Mouse (Mus musculus): ENCODE results near the gene March6.

Gene March6

GRCm38 (mm10) chr15:31530659-31531445 lies at the start of gene March6:
TSS of gene March6 (minus strand) at chr15:31531053.
- DNase-seq (ENCODE audit: low spot score): peak; percentile 90

GRCm38 (mm10) chr15:31576076-31576475 lies 45.2 kb upstream of the March6 start:
- DNase-seq (ENCODE audit: low spot score): no peak

- no peak for DNase-seq (ENCODE audit: low spot score)
Observed at GRCm38 (mm10) chr15:31573692-31574091, 42.8 kb upstream of the March6 start.

GRCm38 (mm10) chr15:31573287-31573686 lies 42.4 kb upstream of the March6 start:
- DNase-seq (ENCODE audit: low spot score): no peak

- no peak for DNase-seq (ENCODE audit: low spot score)
Observed at GRCm38 (mm10) chr15:31571906-31572722, 41.3 kb upstream of the March6 start.

DNA sequence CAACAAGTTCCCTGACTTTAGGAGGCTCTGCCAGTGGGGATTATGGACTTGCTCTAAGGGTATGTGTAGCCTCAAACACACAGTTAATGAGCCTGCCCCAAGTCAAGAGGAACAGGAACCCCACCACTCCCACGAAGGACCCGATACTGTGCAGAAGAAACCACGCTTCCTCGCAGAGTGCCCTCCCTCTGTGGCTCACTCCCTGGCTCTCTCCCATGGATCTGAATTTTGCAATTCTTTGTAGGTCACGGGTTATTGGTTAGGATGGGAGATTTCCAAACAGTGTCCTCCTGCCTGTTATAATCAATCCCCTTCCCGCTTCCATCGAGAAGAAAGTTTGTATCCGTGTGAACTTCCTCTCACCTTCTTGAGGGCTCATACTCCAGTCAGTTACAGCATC lies 40.1 kb upstream of the March6 start:
- no peak for DNase-seq (ENCODE audit: low spot score)

DNA sequence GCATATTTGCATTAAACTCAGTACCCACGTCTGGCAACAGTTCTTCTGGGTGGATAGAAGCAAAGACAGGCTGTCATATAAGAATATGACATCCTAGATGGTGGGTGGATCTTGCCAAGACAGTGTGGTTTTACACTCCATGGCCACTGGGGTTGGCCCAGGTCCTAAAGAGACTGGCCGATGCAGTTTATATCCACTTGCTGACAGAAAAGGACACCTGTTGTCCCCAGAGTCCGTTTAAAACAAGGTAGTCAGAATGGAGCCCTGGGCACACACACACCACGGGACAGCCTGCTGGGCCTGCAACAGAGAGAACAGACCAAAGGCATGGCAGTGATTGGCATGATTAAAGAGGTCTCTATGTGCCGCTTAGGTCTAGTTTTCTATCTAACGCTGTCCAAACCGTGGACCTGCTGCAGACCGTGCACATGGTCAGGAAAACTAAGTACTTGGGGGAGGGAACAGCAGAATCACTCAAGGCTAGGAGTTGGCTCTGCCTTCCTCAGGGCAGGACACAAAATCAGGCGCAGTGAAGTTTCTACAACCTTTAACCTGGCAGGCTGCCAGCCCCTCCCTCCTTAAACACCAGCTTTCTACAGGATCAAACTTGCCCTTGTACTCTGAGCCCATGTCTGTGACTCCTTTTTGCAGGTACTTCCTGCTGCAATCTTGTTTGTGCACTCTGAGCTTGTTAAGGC lies 38.6 kb upstream of the March6 start:
- DNase-seq (ENCODE audit: low spot score): peak; percentile 60

GRCm38 (mm10) chr15:31568581-31568996 lies 37.7 kb upstream of the March6 start:
- peak; percentile 54 for DNase-seq (ENCODE audit: low spot score)

GRCm38 (mm10) chr15:31567431-31567830 lies 36.6 kb upstream of the March6 start:
- DNase-seq (ENCODE audit: low spot score): no peak

- no peak for DNase-seq (ENCODE audit: low spot score)
Observed at GRCm38 (mm10) chr15:31565786-31566185, 34.9 kb upstream of the March6 start.

GRCm38 (mm10) chr15:31565184-31565583 lies 34.3 kb upstream of the March6 start, which contains the start of gene Cmbl:
TSS of gene Cmbl (plus strand) at chr15:31565389.
- no peak for DNase-seq (ENCODE audit: low spot score)

DNA sequence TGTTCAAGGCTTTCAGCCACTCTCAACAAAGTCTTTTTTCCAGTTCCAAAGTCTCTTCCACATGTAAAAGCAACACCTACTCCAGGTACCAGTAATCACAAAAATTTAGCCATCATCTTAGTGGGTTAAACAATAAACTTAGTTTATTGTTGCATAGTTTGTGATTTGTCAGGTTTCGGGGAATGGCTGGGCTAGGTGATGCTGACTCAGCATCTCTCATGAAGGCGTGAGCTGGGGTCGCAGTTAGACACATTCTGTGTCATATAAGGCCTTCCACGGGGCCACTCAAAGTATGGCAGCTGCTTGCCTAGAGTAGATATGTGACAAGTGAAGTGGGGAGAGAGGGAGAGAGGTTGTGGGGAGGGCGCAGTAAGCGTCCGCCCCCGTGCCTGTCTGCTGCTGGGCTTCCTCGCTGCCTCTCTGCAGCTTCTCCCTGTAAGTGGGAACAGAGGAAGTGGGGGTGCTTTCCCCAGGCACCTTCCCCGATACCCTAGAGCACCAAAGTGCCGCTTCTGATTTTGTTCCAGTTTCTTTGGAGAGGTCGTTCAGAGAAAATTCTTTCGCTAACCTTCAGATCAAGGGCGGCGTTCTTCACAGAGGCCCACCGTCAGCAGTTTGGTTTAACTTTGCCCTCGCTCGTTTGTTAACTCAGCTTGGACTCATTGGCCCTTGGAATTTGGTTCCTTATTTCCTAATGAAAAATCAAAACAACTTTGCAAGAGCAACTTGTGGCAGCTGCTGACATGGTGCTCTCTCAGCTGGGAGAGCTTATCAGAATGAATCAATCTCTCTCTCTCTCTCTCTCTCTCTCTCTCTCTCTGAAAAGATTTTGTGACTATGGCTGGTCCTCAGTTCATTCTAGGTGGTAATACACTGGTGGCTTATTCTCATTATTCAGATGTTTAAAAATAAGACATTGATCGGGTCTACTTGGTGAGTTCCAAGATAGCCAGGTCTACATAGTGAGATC lies 33.0 kb upstream of the March6 start:
- DNase-seq (ENCODE audit: low spot score): peak; percentile 29

- no peak for DNase-seq (ENCODE audit: low spot score)
Observed at GRCm38 (mm10) chr15:31562847-31563246, 32.0 kb upstream of the March6 start.

GRCm38 (mm10) chr15:31561976-31562375 lies 31.1 kb upstream of the March6 start:
- no peak for DNase-seq (ENCODE audit: low spot score)

GRCm38 (mm10) chr15:31561390-31561789 lies 30.5 kb upstream of the March6 start:
- DNase-seq (ENCODE audit: low spot score): no peak

DNA sequence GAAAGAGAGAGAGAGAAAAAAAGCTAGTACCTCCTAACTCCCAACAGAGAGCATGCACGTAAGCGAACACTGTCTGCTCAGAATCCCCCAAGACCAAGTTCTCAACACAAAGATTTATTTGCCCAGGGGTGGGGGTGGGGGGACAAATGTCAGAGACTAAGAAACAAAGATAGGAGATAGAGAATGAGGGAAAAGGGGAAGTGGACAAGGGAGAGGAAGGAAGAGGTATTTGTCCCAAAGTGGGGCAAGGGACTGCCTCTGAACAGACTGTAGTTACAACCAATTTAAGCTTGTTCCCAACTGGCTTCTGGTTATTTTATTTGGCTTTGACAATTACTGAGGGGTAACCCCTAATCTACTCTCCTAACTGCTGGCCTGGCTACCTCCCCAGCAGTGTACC lies 24.0 kb upstream of the March6 start:
- DNase-seq (ENCODE audit: low spot score): no peak

DNA sequence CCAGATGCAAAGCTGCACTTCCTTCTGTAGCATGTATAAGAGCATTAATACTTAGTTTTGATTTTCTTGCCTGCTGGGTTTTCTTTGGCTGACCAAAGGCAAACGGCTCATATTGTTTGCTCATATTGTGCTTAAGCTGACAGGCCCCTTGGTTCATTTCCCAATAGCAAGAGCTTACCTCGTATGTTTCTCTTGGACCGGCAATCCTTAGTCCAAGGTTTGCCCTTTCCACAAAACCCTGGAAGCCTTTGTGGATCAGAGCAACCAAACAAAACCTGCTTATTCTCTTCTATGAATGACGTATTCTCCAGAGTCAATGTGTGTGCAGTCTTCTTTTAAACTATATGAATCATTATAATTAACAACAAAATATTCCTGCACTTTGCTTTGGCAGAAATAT lies 19.5 kb upstream of the March6 start:
- DNase-seq (ENCODE audit: low spot score): no peak

- no peak for DNase-seq (ENCODE audit: low spot score)
Observed at GRCm38 (mm10) chr15:31547421-31547820, 16.6 kb upstream of the March6 start.

- no peak for DNase-seq (ENCODE audit: low spot score)
Observed at GRCm38 (mm10) chr15:31546291-31546690, 15.4 kb upstream of the March6 start.

DNA sequence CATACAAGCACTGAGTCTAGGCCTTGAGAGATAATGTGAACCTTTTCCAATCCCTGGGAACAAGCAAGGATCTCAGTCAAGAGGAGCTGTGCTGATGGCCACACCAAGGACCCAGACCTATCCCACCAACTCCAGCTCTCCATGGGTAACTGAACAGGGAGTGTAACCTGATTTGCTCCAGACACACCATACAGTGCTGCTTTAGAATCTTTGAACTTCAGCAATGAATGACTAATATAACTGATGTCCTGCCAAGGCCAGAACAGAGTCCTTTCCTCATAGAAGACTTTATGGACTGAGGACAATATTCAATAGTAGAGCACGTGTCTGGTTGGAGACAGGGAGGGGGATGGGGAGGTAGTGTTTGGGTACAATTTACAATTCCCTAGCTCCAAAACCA lies 14.2 kb upstream of the March6 start:
- no peak for DNase-seq (ENCODE audit: low spot score)

GRCm38 (mm10) chr15:31543246-31543645 lies 12.4 kb upstream of the March6 start:
- DNase-seq (ENCODE audit: low spot score): no peak

Data from ovary, postnatal 36 days (tissue).